ENCODE assay signal across 17 mouse cellular contexts in the genomic region with DNA sequence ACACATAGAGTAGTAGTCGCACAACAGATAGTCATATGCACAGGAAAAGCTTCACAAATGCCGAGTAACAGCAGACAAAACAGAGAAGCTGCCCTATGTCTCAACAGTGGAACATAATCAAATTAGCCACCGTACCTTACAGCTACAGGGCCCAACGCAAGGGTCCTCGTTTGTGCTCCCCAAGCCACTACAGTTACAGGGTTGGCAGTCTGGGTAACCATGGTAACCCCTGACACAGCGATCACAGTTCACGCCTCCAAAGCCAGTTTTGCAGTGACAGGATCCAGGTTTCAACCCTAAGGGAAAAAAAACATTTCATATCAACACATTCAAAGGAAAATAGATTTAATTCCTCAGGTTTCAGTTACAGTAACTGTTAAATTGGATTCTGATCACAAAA.
DNase-seq lines count a peak whose midpoint lies in the region; ATAC-seq and TF ChIP-seq lines count a peak whose summit lies in the region.
"Had no signal": no experiment of that assay in that cellular context is flagged by ENCODE, and none has a peak within 500 bp of the region (broad histone marks: within the 10 kb centered on the region; RNA-seq: fewer than 3 reads in every experiment).

No protein-coding gene starts in this region.

- H3K4me3 ChIP-seq in midbrain, embryonic 10.5 days = no peak overlapping the region
- no peak overlapping the region for H3K4me3 ChIP-seq in midbrain, postnatal 0 days (ENCODE audit: low read depth, low read length)
- H3K4me3 ChIP-seq in embryonic facial prominence, embryonic 11.5 days (ENCODE audit: low read depth, low read length) = no peak overlapping the region
- no peak overlapping the region for H3K4me3 ChIP-seq in midbrain, embryonic 11.5 days (ENCODE audit: low read depth, low read length)
- H3K4me3 ChIP-seq: embryonic facial prominence, embryonic 12.5 days; heart, embryonic 13.5 days; hindbrain, embryonic 15.5 days; left cerebral cortex, adult 2 months had no signal

- no peak for ATAC-seq in midbrain, postnatal 0 days (ENCODE audit: low FRiP score)
- ATAC-seq in embryonic facial prominence, embryonic 11.5 days (replicated peaks; ENCODE audit: insufficient number of reproducible peaks, low FRiP score, low TSS enrichment, low read depth) = no peak
- ATAC-seq in midbrain, embryonic 11.5 days (ENCODE audit: low FRiP score) = peak; percentile 77

- no peak overlapping the region for H3K4me2 ChIP-seq in midbrain, postnatal 0 days (ENCODE audit: low read depth, low read length, poor library complexity, severe bottlenecking)
- H3K4me2 ChIP-seq in embryonic facial prominence, embryonic 11.5 days (ENCODE audit: low read depth, low read length) = no peak overlapping the region
- no peak overlapping the region for H3K4me2 ChIP-seq in midbrain, embryonic 11.5 days
- H3K4me2 ChIP-seq: embryonic facial prominence, embryonic 12.5 days; heart, embryonic 13.5 days; hindbrain, embryonic 15.5 days; lung, embryonic 14.5 days had no signal

- peak; percentile 13 for DNase-seq in midbrain, embryonic 10.5 days (ENCODE audit: low spot score)
- no peak for DNase-seq in midbrain, postnatal 0 days (ENCODE audit: low spot score)
- DNase-seq in embryonic facial prominence, embryonic 11.5 days (ENCODE audit: low spot score) = peak; percentile 52
- DNase-seq in midbrain, embryonic 11.5 days (ENCODE audit: low spot score, missing footprints) = no peak
- DNase-seq in retina, postnatal 1 day = peak; percentile 33
- DNase-seq in thymus, postnatal 14 days = no peak
- no peak for DNase-seq in left cerebral cortex, postnatal 36 days (ENCODE audit: low spot score in 2 of 2)
- DNase-seq: gastrocnemius, postnatal 36 days; liver; lung, embryonic 14.5 days; spleen, adult 18-20 months had no signal

- H3K4me1 ChIP-seq in midbrain, embryonic 10.5 days = no peaks in the 10 kb centered on the region
- no peaks in the 10 kb centered on the region for H3K4me1 ChIP-seq in midbrain, postnatal 0 days (ENCODE audit: insufficient read depth, low read length)
- no peaks in the 10 kb centered on the region for H3K4me1 ChIP-seq in embryonic facial prominence, embryonic 11.5 days (ENCODE audit: control insufficient read depth, insufficient read depth, low read length)
- H3K4me1 ChIP-seq in midbrain, embryonic 11.5 days (ENCODE audit: control insufficient read depth, insufficient read depth, low read length) = no peaks in the 10 kb centered on the region
- H3K4me1 ChIP-seq: embryonic facial prominence, embryonic 12.5 days; heart, embryonic 13.5 days; hindbrain, embryonic 15.5 days had no signal

- H3K36me3 ChIP-seq in midbrain, embryonic 10.5 days = no peaks in the 10 kb centered on the region
- H3K36me3 ChIP-seq in midbrain, postnatal 0 days (ENCODE audit: insufficient read depth, low read length) = no peaks in the 10 kb centered on the region
- no peaks in the 10 kb centered on the region for H3K36me3 ChIP-seq in embryonic facial prominence, embryonic 11.5 days (replicated peaks; ENCODE audit: control insufficient read depth, insufficient read depth, low read depth, low read length)
- H3K36me3 ChIP-seq in midbrain, embryonic 11.5 days (ENCODE audit: control insufficient read depth, insufficient read depth, low read length) = no peaks in the 10 kb centered on the region
- H3K36me3 ChIP-seq: embryonic facial prominence, embryonic 12.5 days; G1E; hindbrain, embryonic 15.5 days had no signal

- H3K27ac ChIP-seq in midbrain, embryonic 10.5 days (replicated peaks) = no peak overlapping the region
- H3K27ac ChIP-seq in midbrain, postnatal 0 days (ENCODE audit: low read depth, low read length) = no peak overlapping the region
- H3K27ac ChIP-seq in embryonic facial prominence, embryonic 11.5 days (replicated peaks; ENCODE audit: low read depth, low read length) = no peak overlapping the region
- no peak overlapping the region for H3K27ac ChIP-seq in midbrain, embryonic 11.5 days (ENCODE audit: low read depth, low read length)
- H3K27ac ChIP-seq: embryonic facial prominence, embryonic 12.5 days; heart, embryonic 13.5 days; hindbrain, embryonic 15.5 days; left cerebral cortex, adult 2 months; stomach, postnatal 0 days had no signal

- H3K9me3 ChIP-seq in midbrain, embryonic 10.5 days (replicated peaks) = no peaks in the 10 kb centered on the region
- no peaks in the 10 kb centered on the region for H3K9me3 ChIP-seq in midbrain, postnatal 0 days (ENCODE audit: low read length)
- no peaks in the 10 kb centered on the region for H3K9me3 ChIP-seq in embryonic facial prominence, embryonic 11.5 days (replicated peaks; ENCODE audit: control insufficient read depth, low read length)
- no peaks in the 10 kb centered on the region for H3K9me3 ChIP-seq in midbrain, embryonic 11.5 days (ENCODE audit: control insufficient read depth, low read length)
- H3K9me3 ChIP-seq: embryonic facial prominence, embryonic 12.5 days; G1E; hindbrain, embryonic 15.5 days had no signal

- no peak overlapping the region for H3K9ac ChIP-seq in midbrain, postnatal 0 days (replicated peaks; ENCODE audit: low read length, poor library complexity, severe bottlenecking)
- H3K9ac ChIP-seq in embryonic facial prominence, embryonic 11.5 days (replicated peaks; ENCODE audit: low read length) = no peak overlapping the region
- no peak overlapping the region for H3K9ac ChIP-seq in midbrain, embryonic 11.5 days (ENCODE audit: low read length)
- H3K9ac ChIP-seq: embryonic facial prominence, embryonic 12.5 days; heart, embryonic 13.5 days; hindbrain, embryonic 15.5 days; lung, embryonic 14.5 days had no signal

- no peaks in the 10 kb centered on the region for H3K27me3 ChIP-seq in midbrain, embryonic 10.5 days (ENCODE audit: low read depth, poor library complexity, severe bottlenecking)
- no peaks in the 10 kb centered on the region for H3K27me3 ChIP-seq in midbrain, postnatal 0 days (ENCODE audit: insufficient read depth, low read length)
- no peaks in the 10 kb centered on the region for H3K27me3 ChIP-seq in embryonic facial prominence, embryonic 11.5 days (ENCODE audit: control insufficient read depth, insufficient read depth, low read length)
- H3K27me3 ChIP-seq in midbrain, embryonic 11.5 days (ENCODE audit: control insufficient read depth, insufficient read depth, low read length) = no peaks in the 10 kb centered on the region
- H3K27me3 ChIP-seq: embryonic facial prominence, embryonic 12.5 days; heart, embryonic 13.5 days; hindbrain, embryonic 15.5 days had no signal

- 54% methylated on average over 7 of the region's 7 CpGs for WGBS in midbrain, embryonic 10.5 days
- 29% methylated on average over 7 of the region's 7 CpGs for WGBS in midbrain, postnatal 0 days
- 32% methylated on average over 7 of the region's 7 CpGs for WGBS in embryonic facial prominence, embryonic 11.5 days
- WGBS in midbrain, embryonic 11.5 days = 44% methylated on average over 7 of the region's 7 CpGs

- no peak for TF ChIP-seq CTCF in midbrain, postnatal 0 days (IDR thresholded peaks at IDR 0.05)

- intact Hi-C loops in left cerebral cortex, postnatal 36 days (cut with DNase I) = no loop called here

Comparison
In these comparisons a context has a peak if more than half of its experiments do, and no peak if none do; other contexts are left out.
1. DNase-seq: peak in midbrain, embryonic 10.5 days (single experiment), embryonic facial prominence, embryonic 11.5 days (single experiment) and retina, postnatal 1 day (single experiment); none in midbrain, postnatal 0 days (single experiment), midbrain, embryonic 11.5 days (single experiment), thymus, postnatal 14 days (single experiment) and left cerebral cortex, postnatal 36 days (0 of 2).